Mouse (Mus musculus) neural tube, embryonic 15.5 days (tissue): Measurements from ENCODE around the gene Mroh2a. TPM values are rescaled to one million over a fixed set of nuclear protein-coding genes. Genes with fewer than 3 reads are reported as not detected.
A peak's percentile ranks its signal among the peaks of the same experiment; 100 is the strongest.

Experiments used
- ATAC-seq: fragments of 200-750 bp; cut with Nextera tagmentation; 2 replicates; pipeline ENCODE4 v1.8.0; 2017; ENCODE audit warnings: mild to moderate bottlenecking, moderate TSS enrichment, moderate library complexity; ENCODE audit not compliant: low FRiP score
- H3K27ac ChIP-seq: fragments of 300-500 bp; sonication (generic); replicated peaks from 2 replicates; pipeline ENCODE4 v1.5.1; 2015; ENCODE audit warnings: mild to moderate bottlenecking, inconsistent platforms
- H3K27me3 ChIP-seq: fragments of 300-500 bp; sonication (generic); replicated peaks from 2 replicates; pipeline ENCODE4 v1.6.1; 2015; ENCODE audit warnings: inconsistent platforms
- H3K36me3 ChIP-seq: fragments of 300-500 bp; sonication (generic); 2 replicates; pipeline ENCODE4 v1.6.1; 2015; ENCODE audit warnings: inconsistent platforms
- H3K4me1 ChIP-seq: fragments of 300-500 bp; sonication (generic); 2 replicates; pipeline ENCODE4 v1.6.1; 2015; ENCODE audit warnings: inconsistent platforms
- H3K4me2 ChIP-seq: fragments of 300-500 bp; sonication (generic); 2 replicates; pipeline ENCODE4 v1.6.1; 2015; ENCODE audit warnings: inconsistent platforms, mild to moderate bottlenecking, moderate library complexity
- H3K4me3 ChIP-seq: fragments of 300-500 bp; sonication (generic); replicated peaks from 2 replicates; pipeline ENCODE4 v1.5.1; 2015; ENCODE audit warnings: mild to moderate bottlenecking, inconsistent platforms
- H3K9ac ChIP-seq: fragments of 300-500 bp; sonication (generic); replicated peaks from 2 replicates; pipeline ENCODE4 v1.6.1; 2015; ENCODE audit warnings: mild to moderate bottlenecking, inconsistent platforms
- H3K9me3 ChIP-seq: fragments of 300-500 bp; sonication (generic); replicated peaks from 2 replicates; pipeline ENCODE4 v1.6.1; 2016; ENCODE audit warnings: inconsistent platforms
- WGBS: fragments of 180-500 bp; shearing (Covaris S2); methylation state at CpG from one replicate; pipeline ENCODE4 v1.1.7; 2015; ENCODE audit warnings: mixed read lengths; 5-methylcytosine and 5-hydroxymethylcytosine counted together
- polyA plus RNA-seq: library from polyadenylated mRNA; unstranded; fragments of >200 nt; fragmentation: Nextera tagmentation; extraction: Ambion mirVana; gene quantifications from 2 replicates; pipeline ENCODE4 v1.2.1, GENCODE M21; 2015

Mroh2a gene
- polyA plus RNA-seq, 1 experiment from 2014 or later: 0.69 TPM

DNA sequence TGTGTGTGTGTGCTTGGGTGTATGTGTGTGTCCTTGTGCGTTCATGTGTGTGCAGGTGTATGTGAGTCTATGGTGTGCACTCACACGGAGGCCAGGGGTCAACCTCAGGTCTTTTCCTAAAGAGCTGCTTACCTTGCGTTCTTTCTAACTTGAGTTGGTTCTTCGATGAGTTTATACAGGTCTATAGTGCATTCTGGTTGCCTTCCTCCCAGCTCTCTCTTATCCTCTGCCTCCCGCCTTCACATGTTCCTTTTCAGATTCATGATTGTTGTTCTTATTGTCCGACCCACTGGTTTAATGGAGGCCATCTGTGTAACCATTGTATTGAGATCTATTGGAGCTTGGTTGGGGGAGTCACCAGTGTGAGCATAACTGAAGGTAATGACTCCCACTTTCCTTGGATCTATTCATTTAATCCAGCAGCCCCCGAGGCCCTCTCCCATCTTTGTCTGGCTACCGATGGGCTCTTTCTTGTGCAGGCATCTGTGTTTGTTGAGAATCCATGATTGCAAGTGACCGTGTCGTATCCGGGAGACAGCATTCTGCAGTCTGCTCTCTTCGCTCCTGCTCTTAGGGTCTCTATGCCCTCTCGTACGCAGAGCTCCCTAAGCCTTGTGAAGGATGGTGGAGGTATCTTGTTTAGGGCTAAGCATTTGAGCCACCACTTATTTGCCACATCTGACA is 75.4 kb downstream of the Mroh2a start:
- H3K9me3 ChIP-seq: peaks cover 69% of the 10 kb centered on the region
- H3K9ac ChIP-seq: no peak overlapping the region
- no peak overlapping the region for H3K27ac ChIP-seq
- H3K4me2 ChIP-seq: no peak overlapping the region
- 63% methylated on average over 14 of the region's 14 CpGs for WGBS
- H3K27me3 ChIP-seq: no peaks in the 10 kb centered on the region
- H3K36me3 ChIP-seq: no peaks in the 10 kb centered on the region
- no peak for ATAC-seq
- no peaks in the 10 kb centered on the region for H3K4me1 ChIP-seq
- no peak overlapping the region for H3K4me3 ChIP-seq

DNA sequence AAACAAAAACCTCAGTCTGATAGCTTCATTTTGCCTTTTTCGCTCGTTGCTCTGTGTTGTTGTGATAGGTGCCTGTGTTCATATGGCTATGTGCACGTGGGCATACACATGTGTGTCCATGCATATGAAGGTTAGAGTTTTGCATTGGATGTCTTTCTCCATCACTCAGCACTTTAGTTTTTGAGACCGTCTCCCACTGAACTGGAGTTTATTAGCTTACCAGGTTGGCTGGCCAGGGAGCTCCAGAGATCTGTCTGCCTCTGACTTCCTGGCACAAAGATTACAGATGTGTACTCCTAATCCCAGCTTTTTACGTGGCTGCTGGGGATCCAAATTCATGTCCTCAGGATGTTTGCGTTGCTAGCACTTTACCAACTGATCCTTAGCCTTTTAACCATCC is 77.0 kb downstream of the Mroh2a start:
- ATAC-seq: no peak
- Histone ChIP-seq H3K4me3 (no peak overlapping the region), H3K27ac (no peak overlapping the region), H3K27me3 (no peaks in the 10 kb centered on the region), H3K4me1 (no peaks in the 10 kb centered on the region), H3K36me3 (no peaks in the 10 kb centered on the region), H3K9ac (no peak overlapping the region), H3K4me2 (no peak overlapping the region), H3K9me3 (peaks cover 81% of the 10 kb centered on the region)
- 66% methylated on average over 6 of the region's 6 CpGs for WGBS

DNA sequence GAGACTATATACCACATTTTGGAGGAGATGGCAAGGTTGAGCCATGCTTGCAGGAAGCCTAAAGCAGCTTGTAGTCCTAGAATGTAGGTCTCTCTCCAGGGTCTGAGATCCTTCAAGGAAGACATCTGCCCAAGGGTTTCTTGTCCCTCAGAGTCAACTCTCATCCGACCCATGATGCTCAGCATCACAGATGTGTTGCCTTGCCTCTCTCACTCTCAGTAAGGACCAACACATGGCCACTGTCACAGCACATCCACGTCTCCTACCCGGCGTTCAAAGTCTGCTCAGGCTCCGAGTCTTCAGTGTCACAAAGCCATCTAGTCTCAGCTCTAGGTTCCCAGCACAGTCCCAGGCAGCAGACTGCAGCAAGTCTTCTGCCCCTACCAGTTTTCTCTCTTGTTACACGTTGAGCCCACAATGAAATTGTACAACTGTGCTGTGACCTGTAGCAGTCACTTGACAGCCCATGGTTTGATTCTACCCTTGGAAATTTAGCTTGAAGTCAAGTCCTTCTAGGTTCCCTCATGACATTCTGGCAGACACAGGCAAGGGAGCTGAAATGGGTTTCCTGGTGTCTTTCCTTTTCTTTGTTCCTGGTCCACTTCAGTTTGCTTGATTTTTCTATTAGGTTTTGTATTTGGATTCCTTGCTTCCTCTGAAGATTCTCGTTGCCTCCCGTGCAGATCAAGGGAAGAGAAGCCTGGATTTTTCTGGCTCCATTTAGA is 77.6 kb downstream of the Mroh2a start:
- no peak overlapping the region for H3K4me3 ChIP-seq
- no peaks in the 10 kb centered on the region for H3K36me3 ChIP-seq
- H3K27ac ChIP-seq: no peak overlapping the region
- 63% methylated on average over 8 of the region's 8 CpGs for WGBS
- no peak for ATAC-seq
- no peak overlapping the region for H3K9ac ChIP-seq
- no peaks in the 10 kb centered on the region for H3K27me3 ChIP-seq
- H3K4me1 ChIP-seq: no peaks in the 10 kb centered on the region
- no peak overlapping the region for H3K4me2 ChIP-seq
- H3K9me3 ChIP-seq: peaks cover 85% of the 10 kb centered on the region

DNA sequence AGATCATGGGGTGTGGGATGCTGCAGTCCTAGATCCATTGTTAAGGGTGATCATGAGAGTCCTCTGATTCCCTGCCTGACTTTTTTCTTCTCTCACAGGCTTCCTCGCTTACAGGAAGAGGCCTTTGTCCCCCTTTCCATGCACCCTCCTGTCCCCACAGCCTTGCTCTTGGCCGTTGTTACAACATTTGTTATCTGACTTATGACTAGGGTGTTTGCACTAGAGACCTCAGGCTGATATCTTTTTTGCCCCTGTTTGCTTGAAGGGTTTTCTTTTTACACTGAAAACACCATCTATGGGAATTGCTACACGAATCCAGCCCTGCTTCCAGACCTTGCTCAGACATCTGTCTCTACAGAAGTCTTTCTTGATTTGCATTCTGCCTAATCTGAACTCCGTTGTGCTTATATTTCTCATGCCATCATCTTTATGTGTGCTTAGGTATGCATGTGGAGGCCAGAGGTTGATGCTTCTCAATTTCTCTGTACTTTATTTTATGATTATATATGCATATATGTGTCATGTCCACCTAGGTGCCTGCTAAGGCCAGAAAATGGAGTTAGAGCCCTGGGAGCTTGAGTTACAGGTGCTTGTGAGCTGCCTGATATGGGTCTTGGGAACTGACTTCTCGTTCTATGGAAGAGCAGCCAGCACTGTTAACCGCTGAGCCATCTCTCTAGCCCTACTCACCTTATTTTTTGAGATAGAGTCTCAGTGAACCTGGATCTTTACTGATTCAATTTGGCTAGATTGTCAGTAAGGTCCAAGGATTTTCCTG is 78.4 kb downstream of the Mroh2a start:
- WGBS: 55% methylated on average over 6 of the region's 6 CpGs
- H3K27ac ChIP-seq: no peak overlapping the region
- no peak overlapping the region for H3K9ac ChIP-seq
- no peak overlapping the region for H3K4me3 ChIP-seq
- no peaks in the 10 kb centered on the region for H3K27me3 ChIP-seq
- H3K36me3 ChIP-seq: no peaks in the 10 kb centered on the region
- no peak for ATAC-seq
- H3K9me3 ChIP-seq: peaks cover 85% of the 10 kb centered on the region
- no peaks in the 10 kb centered on the region for H3K4me1 ChIP-seq
- H3K4me2 ChIP-seq: no peak overlapping the region

DNA sequence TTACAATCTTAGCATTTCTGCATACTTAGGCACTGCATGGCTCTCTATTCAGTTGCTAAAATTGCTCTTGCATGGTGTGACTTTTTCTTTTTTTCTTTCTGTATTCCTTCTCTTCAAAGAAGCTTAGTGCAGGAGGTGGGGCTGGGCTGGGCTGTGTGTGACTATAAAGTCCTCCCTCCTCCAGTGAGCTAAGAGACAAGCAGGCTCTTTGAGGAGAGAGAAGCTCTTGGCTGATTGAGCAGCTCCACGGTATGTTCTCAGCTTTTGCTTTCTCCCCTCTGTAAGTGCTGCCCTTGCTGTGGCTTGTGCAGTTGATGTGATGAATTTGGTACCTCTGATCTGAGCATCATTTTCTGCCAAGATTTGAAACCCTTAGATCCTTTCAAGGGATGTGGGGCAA is 79.8 kb downstream of the Mroh2a start:
- no peak for ATAC-seq
- H3K9me3 ChIP-seq: peaks cover 75% of the 10 kb centered on the region
- H3K36me3 ChIP-seq: no peaks in the 10 kb centered on the region
- no peak overlapping the region for H3K9ac ChIP-seq
- H3K27ac ChIP-seq: no peak overlapping the region
- H3K27me3 ChIP-seq: no peaks in the 10 kb centered on the region
- no peak overlapping the region for H3K4me3 ChIP-seq
- H3K4me2 ChIP-seq: no peak overlapping the region
- 55% methylated on average over 1 of the region's 1 CpGs for WGBS
- no peaks in the 10 kb centered on the region for H3K4me1 ChIP-seq

DNA sequence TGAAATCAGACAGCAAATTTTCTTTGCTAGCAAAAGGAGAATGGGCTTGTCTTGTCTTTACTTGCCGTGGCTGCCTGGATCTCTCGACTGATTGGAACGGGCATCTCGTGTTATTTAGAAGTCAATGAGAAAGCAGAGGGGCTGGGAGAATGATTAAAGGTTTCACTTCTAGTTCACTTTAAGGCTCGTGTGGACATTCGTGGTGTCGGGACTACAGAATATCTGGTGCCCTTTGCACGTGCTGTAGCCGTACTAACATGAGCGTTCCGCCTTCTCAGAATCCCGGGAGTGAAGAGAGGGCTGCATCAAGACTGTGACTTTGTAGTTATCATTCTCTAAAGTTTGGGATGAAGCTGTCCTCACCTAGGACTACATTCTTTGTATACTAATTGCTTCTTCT is 80.4 kb downstream of the Mroh2a start:
- peaks cover 68% of the 10 kb centered on the region for H3K9me3 ChIP-seq
- no peak overlapping the region for H3K27ac ChIP-seq
- WGBS: 69% methylated on average over 12 of the region's 12 CpGs
- H3K27me3 ChIP-seq: no peaks in the 10 kb centered on the region
- H3K4me1 ChIP-seq: no peaks in the 10 kb centered on the region
- ATAC-seq: no peak
- no peaks in the 10 kb centered on the region for H3K36me3 ChIP-seq
- H3K9ac ChIP-seq: no peak overlapping the region
- no peak overlapping the region for H3K4me2 ChIP-seq
- H3K4me3 ChIP-seq: no peak overlapping the region

DNA sequence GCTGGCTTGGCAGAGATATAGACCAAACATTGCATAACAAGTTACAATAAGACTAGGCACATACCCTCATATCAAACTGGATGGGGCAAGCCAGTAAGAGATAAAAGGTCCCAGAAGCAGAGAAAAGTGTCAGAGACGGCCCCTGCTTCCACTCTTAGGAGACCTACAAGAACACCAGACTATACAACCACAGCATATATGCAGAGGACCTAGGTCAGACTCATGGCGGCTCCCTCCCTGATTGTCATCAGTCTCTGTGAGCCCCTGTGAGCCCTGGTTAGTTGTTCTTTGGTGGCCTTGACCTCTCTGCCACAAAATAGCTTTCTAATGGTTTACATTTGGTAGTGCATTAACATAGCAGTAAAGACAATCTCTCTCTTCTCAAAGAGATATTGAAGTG is 82.2 kb downstream of the Mroh2a start:
- WGBS: 54% methylated on average over 2 of the region's 2 CpGs
- H3K9me3 ChIP-seq: peaks cover 55% of the 10 kb centered on the region
- no peak overlapping the region for H3K4me3 ChIP-seq
- no peak overlapping the region for H3K4me2 ChIP-seq
- H3K27ac ChIP-seq: no peak overlapping the region
- H3K9ac ChIP-seq: no peak overlapping the region
- ATAC-seq: no peak
- H3K36me3 ChIP-seq: no peaks in the 10 kb centered on the region
- no peaks in the 10 kb centered on the region for H3K27me3 ChIP-seq
- H3K4me1 ChIP-seq: no peaks in the 10 kb centered on the region

DNA sequence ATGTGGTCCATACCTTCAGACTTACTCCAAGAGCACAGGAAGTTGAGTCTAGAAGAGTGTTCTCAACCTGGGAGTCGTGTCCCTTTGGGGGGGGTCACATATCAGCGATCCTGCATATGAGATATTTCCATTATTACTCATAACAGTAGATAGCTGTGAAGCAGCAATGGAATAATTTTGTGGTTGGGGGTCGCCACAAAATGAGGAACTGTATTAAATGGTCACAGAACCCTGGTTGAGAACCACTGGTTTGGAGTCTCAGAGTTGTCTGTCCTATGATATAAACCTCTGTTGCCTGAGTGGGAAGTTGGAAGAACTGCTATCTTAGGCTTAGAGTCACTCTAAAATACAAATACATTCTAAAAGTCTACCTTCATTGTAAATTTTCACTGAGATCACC is 83.1 kb downstream of the Mroh2a start:
- Histone ChIP-seq H3K9ac (no peak overlapping the region), H3K27me3 (no peaks in the 10 kb centered on the region), H3K4me2 (no peak overlapping the region), H3K36me3 (no peaks in the 10 kb centered on the region), H3K4me1 (no peaks in the 10 kb centered on the region), H3K9me3 (peaks cover 47% of the 10 kb centered on the region), H3K4me3 (no peak overlapping the region), H3K27ac (no peak overlapping the region)
- 56% methylated on average over 3 of the region's 3 CpGs for WGBS
- ATAC-seq: 0 out of 2 replicates have a peak, but pooled peaks have one; percentile 14

DNA sequence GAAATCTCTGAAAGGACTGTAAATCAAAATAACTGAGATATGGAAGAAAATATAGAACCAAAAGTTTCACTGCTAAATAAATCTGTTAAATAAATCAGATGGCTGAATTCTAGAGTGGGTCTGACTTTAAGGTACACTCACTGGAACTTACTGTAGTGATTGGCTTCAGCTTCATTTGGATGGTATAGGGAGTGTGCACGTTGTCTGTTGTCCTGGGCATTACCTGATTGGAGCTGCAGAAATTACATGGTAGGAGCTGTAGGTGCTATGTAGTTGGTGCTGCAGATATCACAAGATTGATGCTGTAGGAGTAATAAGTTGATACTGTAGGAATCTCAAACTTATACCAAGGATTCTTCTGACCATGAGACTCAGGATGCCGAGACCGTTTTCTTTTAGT is 83.6 kb downstream of the Mroh2a start:
- Histone ChIP-seq H3K4me2 (no peak overlapping the region), H3K27me3 (no peaks in the 10 kb centered on the region), H3K9ac (no peak overlapping the region), H3K9me3 (peaks cover 43% of the 10 kb centered on the region), H3K4me1 (no peaks in the 10 kb centered on the region), H3K36me3 (no peaks in the 10 kb centered on the region), H3K4me3 (no peak overlapping the region), H3K27ac (no peak overlapping the region)
- WGBS: 68% methylated on average over 3 of the region's 3 CpGs
- ATAC-seq: no peak

Other genes starting within 250 kb of the Mroh2a start
- 20.4 and 22.5 TPM in 2 replicates for gene Usp40, start 218.4 kb upstream of the Mroh2a start, polyA plus RNA-seq
- not detected in 2 replicates for gene Ugt1a10, start 171.6 kb upstream of the Mroh2a start, polyA plus RNA-seq
- 0.12 TPM in 1 of 2 replicates, not detected in the other for gene Ugt1a9, start 156.2 kb upstream of the Mroh2a start, polyA plus RNA-seq
- not detected in 2 replicates for gene Ugt1a8, start 139.2 kb upstream of the Mroh2a start, polyA plus RNA-seq
- 1.5 and 3.7 TPM in 2 replicates for gene Ugt1a7c, start 131.9 kb upstream of the Mroh2a start, polyA plus RNA-seq
- 0.10 TPM in 1 of 2 replicates, not detected in the other for gene Ugt1a6b, start 123.7 kb upstream of the Mroh2a start, polyA plus RNA-seq
- gene Ugt1a6a, start 92.2 kb upstream of the Mroh2a start, polyA plus RNA-seq: 1.7 and 1.9 TPM in 2 replicates
- not detected in 2 replicates for gene Ugt1a5, start 61.0 kb upstream of the Mroh2a start, polyA plus RNA-seq
- gene Ugt1a2, start 26.4 kb upstream of the Mroh2a start, polyA plus RNA-seq: not detected in 2 replicates
- gene Dnajb3, start 21.2 kb upstream of the Mroh2a start, polyA plus RNA-seq: 11.9 and 13.7 TPM in 2 replicates
- 0.34 TPM in 1 of 2 replicates, not detected in the other for gene Ugt1a1, start 15.0 kb upstream of the Mroh2a start, polyA plus RNA-seq
- gene Hjurp, start 50.6 kb downstream of the Mroh2a start, polyA plus RNA-seq: 63.6 and 84.0 TPM in 2 replicates
- gene Trpm8, start 50.7 kb downstream of the Mroh2a start, polyA plus RNA-seq: 0.11 and 0.14 TPM in 2 replicates
- gene Spp2, start 180.0 kb downstream of the Mroh2a start, polyA plus RNA-seq: not detected in 2 replicates